Mouse (Mus musculus): Measurements from ENCODE around the gene Chst10. TPM values are rescaled to one million over a fixed set of nuclear protein-coding genes. Genes with fewer than 3 reads are reported as not detected.

Gene Chst10
- not detected in 2 replicates for polyA plus RNA-seq (2012; ENCODE audit: insufficient read depth, insufficient read length, missing spikeins)

DNA sequence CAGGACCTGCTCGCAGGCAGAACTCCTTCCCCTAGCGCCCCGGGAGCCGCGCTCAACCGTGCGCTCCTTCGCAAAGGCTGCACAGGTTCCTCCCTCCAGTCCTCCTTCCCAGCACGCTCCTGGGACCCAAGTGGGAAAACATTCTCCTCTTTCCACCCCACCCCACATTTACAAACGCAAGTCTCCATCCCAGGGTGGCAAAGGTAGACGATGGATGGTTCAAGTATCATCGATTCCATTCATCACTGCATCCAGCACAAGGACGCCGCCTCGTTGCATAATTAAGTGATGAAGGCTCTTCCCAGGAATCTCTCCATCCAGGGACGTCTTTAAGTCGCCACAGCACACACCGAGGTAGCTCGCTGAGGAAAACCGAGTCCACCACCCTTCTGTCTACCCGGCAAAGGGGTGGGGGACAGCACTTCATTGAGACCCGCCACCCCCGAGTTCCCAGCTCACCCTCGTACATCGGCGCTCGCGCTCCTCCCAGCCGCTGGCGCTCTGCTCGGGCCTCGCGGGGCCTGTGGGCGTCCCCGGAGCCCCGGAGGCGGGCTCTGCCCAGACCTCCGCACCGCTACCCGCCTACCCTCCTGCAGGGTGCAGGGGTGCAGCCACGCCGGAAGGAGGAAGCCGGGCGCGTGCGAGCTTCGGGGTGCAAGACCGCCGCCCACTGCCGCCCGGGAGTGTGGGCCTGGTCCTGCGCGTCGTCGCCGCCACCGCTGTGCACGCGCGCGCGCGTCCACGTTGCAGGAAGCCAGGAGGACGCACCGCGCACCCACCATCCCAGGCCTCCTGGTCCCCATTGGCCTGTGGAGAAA lies at the start of gene Chst10:
Gene Chst10 (minus strand): TSS at position 731 of the 818 bp plus-strand sequence.
- peaks cover 20% of the 10 kb centered on the region for H3K4me1 ChIP-seq (ENCODE audit: control insufficient read depth, insufficient read depth, low read length)
- TF ChIP-seq CTCF (IDR thresholded peaks at IDR 0.05; ENCODE audit: low read depth, low read length) (no peak), POLR2A (IDR thresholded peaks at IDR 0.05; ENCODE audit: borderline replicate concordance, low read depth, low read length) (no peak)
- H3K27ac ChIP-seq (ENCODE audit: insufficient read depth, low read depth, low read length) = no peak within 1 kb of the TSS
- peak within 1 kb of the TSS; percentile 74 for H3K4me3 ChIP-seq (ENCODE audit: insufficient read depth, low read length)

DNA sequence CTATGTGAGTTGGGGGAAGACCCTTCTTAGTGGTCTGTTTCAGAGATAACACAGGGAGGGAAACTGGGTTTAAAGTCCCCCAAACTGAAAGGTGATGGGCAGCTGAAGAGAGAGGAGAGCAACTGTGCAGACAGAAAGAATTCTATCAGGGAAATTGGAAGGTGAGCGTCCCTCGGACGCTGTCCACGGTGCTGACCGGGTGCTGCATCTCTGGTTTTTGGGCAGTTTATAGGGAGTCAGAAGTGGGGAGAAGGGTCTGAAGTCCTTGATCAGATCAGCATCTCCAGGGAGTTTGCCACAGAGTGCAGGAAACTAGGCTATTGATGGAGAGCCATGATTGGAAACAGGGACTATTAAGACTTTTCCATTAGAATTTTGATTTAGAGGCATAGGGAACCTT lies 41.6 kb upstream of the Chst10 start:
- no peak overlapping the region for H3K27ac ChIP-seq (ENCODE audit: insufficient read depth, low read depth, low read length)
- TF ChIP-seq POLR2A (IDR thresholded peaks at IDR 0.05; ENCODE audit: borderline replicate concordance, low read depth, low read length) (no peak), CTCF (IDR thresholded peaks at IDR 0.05; ENCODE audit: low read depth, low read length) (no peak)
- no peak overlapping the region for H3K4me3 ChIP-seq (ENCODE audit: insufficient read depth, low read length)
- peaks cover 3% of the 10 kb centered on the region; the same call in 1 of the 2 replicates for H3K4me1 ChIP-seq (ENCODE audit: control insufficient read depth, insufficient read depth, low read length)

DNA sequence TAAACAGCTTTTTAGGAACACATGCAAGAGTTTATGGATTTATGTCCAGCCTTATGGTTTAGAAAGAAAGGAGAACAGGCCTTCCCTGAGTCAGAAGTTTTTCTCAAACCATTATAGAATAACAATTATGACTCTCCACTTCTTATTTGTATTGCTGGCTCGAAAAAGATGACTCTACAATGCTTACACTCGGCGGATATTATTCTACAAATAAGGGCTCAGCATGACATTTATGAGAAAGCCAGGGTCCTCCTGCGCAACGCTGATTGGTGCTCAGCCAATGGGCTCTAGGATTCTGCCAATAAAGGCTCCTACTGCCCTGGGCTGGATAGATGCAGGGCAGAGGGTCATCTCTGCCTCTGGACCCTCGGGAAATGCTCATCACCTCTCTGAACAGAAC lies 40.9 kb upstream of the Chst10 start, which contains the start of gene Nms:
Gene Nms (plus strand): TSS at position 301 of the 400 bp plus-strand sequence.
- H3K4me3 ChIP-seq (ENCODE audit: insufficient read depth, low read length) = no peak within 1 kb of the TSS
- TF ChIP-seq POLR2A (IDR thresholded peaks at IDR 0.05; ENCODE audit: borderline replicate concordance, low read depth, low read length) = no peak
- TF ChIP-seq CTCF (IDR thresholded peaks at IDR 0.05; ENCODE audit: low read depth, low read length) = no peak
- H3K4me1 ChIP-seq (ENCODE audit: control insufficient read depth, insufficient read depth, low read length) = no peaks in the 10 kb centered on the region; the same call in 1 of the 2 replicates
- H3K27ac ChIP-seq (ENCODE audit: insufficient read depth, low read depth, low read length) = no peak within 1 kb of the TSS

DNA sequence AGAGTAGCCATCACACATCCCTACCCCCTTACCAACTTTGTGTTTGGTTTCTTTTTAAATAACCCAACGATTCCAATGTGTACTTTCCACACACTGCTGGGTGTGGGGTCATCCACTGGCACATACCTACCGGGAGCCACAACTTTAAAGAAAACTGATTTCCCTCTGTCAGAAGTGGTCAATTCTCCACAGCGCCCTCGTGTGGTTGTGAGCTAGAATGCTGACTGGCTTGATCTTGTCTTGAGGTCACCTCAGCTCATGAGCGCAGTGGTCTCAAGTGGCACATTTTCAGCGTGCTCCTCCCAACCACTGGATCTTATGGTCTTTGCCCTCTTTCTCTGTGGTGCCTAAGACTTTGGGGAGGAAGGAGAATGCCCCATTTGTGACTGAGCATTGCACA lies 38.8 kb upstream of the Chst10 start:
- no peak overlapping the region for H3K4me3 ChIP-seq (ENCODE audit: insufficient read depth, low read length)
- TF ChIP-seq POLR2A (IDR thresholded peaks at IDR 0.05; ENCODE audit: borderline replicate concordance, low read depth, low read length) (no peak), CTCF (IDR thresholded peaks at IDR 0.05; ENCODE audit: low read depth, low read length) (peak; percentile 63)
- no peaks in the 10 kb centered on the region for H3K4me1 ChIP-seq (ENCODE audit: control insufficient read depth, insufficient read depth, low read length)
- H3K27ac ChIP-seq (ENCODE audit: insufficient read depth, low read depth, low read length) = no peak overlapping the region

DNA sequence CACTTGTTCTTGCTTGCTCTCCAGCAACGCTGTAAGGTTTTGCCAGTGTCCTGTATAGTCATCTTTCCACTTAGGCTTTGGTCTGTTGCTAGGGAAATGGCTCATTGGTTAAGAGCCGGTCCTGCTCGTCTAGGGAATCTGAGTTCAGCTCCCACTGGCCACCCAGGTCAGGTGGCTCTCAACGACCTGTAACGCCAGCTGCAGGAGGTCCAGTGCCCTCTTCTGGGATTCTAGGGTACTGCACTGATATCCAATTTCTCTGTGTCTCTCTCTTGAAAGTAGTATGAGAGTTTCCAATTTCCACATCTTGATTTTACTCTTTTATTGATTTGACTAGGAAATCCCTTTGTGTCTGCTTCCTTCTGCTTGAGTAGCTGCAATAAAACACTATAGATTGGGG lies 36.7 kb upstream of the Chst10 start:
- TF ChIP-seq POLR2A (IDR thresholded peaks at IDR 0.05; ENCODE audit: borderline replicate concordance, low read depth, low read length) (no peak), CTCF (IDR thresholded peaks at IDR 0.05; ENCODE audit: low read depth, low read length) (peak; percentile 69)
- Histone ChIP-seq H3K4me3 (ENCODE audit: insufficient read depth, low read length) (no peak overlapping the region), H3K4me1 (ENCODE audit: control insufficient read depth, insufficient read depth, low read length) (no peaks in the 10 kb centered on the region), H3K27ac (ENCODE audit: insufficient read depth, low read depth, low read length) (no peak overlapping the region)

DNA sequence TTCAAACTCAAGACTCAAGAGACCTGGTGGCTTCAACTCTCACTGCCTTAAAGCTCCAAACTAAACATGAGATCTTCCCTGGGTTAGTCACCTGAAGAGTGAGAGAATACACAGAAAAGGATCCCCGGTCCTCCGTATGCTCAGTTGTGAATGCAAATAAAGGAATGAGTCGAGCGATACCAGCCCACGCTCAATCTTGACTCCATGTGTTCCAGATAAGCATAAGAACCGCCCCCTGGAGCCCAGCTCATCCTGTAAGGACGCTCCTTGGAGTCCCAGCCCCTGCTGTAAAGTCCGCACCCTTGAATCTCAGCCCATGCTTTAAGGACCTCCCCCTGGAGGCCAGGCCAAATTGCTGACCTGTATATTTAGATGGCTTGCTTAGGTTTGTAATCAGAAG lies 32.8 kb upstream of the Chst10 start:
- no peak for TF ChIP-seq POLR2A (IDR thresholded peaks at IDR 0.05; ENCODE audit: borderline replicate concordance, low read depth, low read length)
- TF ChIP-seq CTCF (IDR thresholded peaks at IDR 0.05; ENCODE audit: low read depth, low read length) = no peak
- Histone ChIP-seq H3K4me3 (ENCODE audit: insufficient read depth, low read length) (no peak overlapping the region), H3K4me1 (ENCODE audit: control insufficient read depth, insufficient read depth, low read length) (no peaks in the 10 kb centered on the region), H3K27ac (ENCODE audit: insufficient read depth, low read depth, low read length) (no peak overlapping the region)

DNA sequence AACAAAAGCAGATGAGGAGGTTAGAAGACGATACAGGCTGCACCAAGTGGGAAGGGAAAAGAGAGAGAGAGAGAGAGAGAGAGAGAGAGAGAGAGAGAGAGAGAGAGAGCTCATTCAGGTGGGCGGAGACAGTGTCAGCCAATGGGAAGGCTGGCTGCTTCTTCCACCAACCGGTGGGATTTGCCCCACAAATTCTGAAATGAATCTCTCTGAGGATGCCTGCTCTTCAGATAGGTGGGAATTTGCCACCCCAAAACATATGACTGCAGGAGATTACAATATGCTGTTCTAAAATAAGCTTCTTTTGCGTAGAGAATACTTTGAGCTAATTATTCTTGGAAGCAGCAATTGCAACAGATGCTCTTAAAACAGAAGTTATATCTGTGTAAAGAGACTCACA lies 31.5 kb upstream of the Chst10 start:
- no peak overlapping the region for H3K4me3 ChIP-seq (ENCODE audit: insufficient read depth, low read length)
- no peaks in the 10 kb centered on the region for H3K4me1 ChIP-seq (ENCODE audit: control insufficient read depth, insufficient read depth, low read length)
- no peak overlapping the region for H3K27ac ChIP-seq (ENCODE audit: insufficient read depth, low read depth, low read length)
- TF ChIP-seq CTCF (IDR thresholded peaks at IDR 0.05; ENCODE audit: low read depth, low read length) (no peak), POLR2A (IDR thresholded peaks at IDR 0.05; ENCODE audit: borderline replicate concordance, low read depth, low read length) (no peak)

DNA sequence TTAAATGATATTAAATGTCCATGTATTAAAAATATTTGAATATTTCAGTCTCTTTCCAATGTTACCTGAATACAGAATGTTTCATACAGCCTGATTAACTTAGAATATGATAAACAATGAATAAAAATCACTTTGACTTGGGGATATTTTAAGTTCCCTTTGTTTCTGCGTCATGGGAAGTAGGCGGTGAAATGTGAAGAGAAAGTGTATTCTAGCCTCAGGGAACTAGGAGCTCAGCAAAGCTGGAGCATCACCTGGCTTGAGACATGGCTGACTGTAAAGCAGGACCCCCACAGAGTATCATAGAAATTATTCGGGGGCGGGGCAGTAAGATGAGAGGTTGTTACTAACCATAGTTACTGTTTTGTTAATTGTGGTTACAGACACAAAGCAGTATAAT lies 31.0 kb upstream of the Chst10 start:
- TF ChIP-seq POLR2A (IDR thresholded peaks at IDR 0.05; ENCODE audit: borderline replicate concordance, low read depth, low read length) = no peak
- no peak for TF ChIP-seq CTCF (IDR thresholded peaks at IDR 0.05; ENCODE audit: low read depth, low read length)
- Histone ChIP-seq H3K4me3 (ENCODE audit: insufficient read depth, low read length) (no peak overlapping the region), H3K4me1 (ENCODE audit: control insufficient read depth, insufficient read depth, low read length) (no peaks in the 10 kb centered on the region), H3K27ac (ENCODE audit: insufficient read depth, low read depth, low read length) (no peak overlapping the region)

DNA sequence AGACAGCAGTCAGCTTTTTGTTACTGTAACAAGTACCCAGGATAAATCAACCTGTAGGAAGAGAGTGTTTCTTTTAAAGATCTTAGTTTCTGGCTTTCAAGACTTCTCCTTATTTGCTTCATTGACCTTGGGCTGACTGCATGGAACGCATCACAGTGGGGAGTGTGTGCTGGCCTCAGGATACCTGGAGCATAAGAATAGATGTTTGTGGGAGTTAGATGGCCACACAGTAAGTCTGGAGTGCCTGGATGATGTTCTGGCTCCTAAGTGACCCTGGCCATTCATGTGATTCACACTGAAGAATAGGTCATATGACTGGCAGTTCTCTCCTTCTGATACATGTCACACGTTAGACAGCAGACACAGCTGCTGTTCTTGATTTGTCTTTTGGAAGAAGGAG lies 6.0 kb upstream of the Chst10 start:
- H3K4me1 ChIP-seq (ENCODE audit: control insufficient read depth, insufficient read depth, low read length) = peaks cover 27% of the 10 kb centered on the region
- TF ChIP-seq CTCF (IDR thresholded peaks at IDR 0.05; ENCODE audit: low read depth, low read length) (no peak), POLR2A (IDR thresholded peaks at IDR 0.05; ENCODE audit: borderline replicate concordance, low read depth, low read length) (no peak)
- H3K27ac ChIP-seq (ENCODE audit: insufficient read depth, low read depth, low read length) = no peak overlapping the region
- H3K4me3 ChIP-seq (ENCODE audit: insufficient read depth, low read length) = no peak overlapping the region

DNA sequence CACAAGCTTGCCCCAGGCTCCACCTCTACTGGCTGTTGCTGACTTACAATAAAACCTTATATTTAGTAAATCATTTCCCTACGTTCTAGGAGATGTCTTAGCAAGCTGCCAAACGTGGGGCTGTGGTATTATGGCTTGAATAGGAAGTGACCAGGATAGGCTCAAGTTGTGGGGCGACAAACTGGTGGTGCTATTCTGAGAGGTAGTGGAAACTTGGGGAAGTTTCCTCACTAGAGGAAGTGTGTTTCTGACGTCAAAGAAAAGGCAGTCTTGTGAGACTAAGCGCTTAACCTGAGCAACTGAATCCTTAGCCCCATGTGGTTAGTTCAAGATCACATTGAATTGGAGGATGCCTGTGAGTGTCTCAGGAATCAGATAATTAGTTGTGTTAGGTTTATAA lies 4.6 kb upstream of the Chst10 start:
- Histone ChIP-seq H3K27ac (ENCODE audit: insufficient read depth, low read depth, low read length) (peak overlapping the region; percentile 57), H3K4me1 (ENCODE audit: control insufficient read depth, insufficient read depth, low read length) (peaks cover 32% of the 10 kb centered on the region), H3K4me3 (ENCODE audit: insufficient read depth, low read length) (no peak overlapping the region)
- TF ChIP-seq POLR2A (IDR thresholded peaks at IDR 0.05; ENCODE audit: borderline replicate concordance, low read depth, low read length) = no peak

All from bone marrow macrophage, adult 2 months (primary cell).